Mouse (Mus musculus) cerebellum, postnatal 14 days (tissue): Measurements from ENCODE around the gene Galnt2.

ENCODE experiments used
- DNase-seq, 2 experiments: peaks; one replicate each; pipeline ENCODE4 v3.0.0; 2021; ENCODE audit warnings: mixed read lengths in 2 of 2

Gene Galnt2

DNA sequence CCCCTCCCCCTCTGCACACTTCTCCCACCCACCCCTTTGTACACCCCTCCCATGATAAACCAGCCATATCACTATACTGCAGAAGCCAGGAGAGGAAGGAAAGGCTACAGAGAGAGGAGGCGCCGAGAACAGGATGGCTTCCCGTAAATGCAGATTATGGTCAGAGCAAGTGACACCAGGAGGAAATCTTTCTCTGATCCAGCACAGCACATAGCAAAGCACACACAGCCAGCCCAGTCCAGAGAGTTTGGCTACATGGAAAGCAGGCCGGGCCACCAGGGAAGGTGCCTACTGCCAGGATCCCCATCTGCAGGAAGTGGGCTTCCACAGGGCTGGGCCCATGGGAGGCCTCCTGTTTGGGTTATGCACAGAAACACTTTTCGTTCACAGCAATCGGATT lies 63.2 kb downstream of the Galnt2 start:
- no peak for DNase-seq

DNA sequence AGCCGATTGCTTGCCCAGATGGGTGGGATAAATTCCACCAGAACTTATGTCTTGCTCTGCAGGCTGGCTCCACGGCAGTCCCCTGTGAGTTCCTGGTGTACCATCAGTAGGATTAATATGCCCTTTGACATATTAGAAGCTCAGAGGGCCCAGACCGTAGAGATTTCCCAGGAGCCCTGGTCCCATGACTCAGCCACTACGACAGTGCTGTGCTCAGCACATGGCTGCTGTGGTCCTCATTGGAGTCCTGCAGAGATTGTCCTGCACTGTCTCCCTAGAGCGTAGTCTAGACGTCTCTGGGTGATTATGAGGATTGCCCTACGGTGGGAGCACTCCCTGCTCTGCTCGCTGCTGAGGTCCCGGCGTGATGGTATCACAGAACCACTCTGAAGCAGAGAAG lies 63.7 kb downstream of the Galnt2 start:
- DNase-seq = no peak

DNA sequence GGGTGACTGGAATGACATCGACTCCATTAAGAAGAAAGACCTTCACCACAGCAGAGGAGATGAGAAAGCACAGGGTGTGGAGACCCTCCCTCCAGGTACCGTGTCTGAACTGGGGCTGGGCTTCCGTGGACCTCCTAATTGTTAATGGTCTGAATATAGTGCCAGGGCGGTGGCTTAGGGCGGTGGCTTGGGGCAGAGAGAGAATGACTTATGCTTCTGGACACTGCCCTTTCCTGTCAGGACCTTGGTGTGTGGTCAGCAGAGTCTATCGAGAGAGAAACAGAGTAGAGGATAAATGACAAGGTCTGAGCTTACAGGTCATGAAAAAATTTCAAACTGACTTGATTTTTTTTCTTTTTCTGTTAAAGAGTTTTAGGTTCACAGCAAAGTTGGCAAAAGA lies 64.2 kb downstream of the Galnt2 start:
- DNase-seq = no peak

DNA sequence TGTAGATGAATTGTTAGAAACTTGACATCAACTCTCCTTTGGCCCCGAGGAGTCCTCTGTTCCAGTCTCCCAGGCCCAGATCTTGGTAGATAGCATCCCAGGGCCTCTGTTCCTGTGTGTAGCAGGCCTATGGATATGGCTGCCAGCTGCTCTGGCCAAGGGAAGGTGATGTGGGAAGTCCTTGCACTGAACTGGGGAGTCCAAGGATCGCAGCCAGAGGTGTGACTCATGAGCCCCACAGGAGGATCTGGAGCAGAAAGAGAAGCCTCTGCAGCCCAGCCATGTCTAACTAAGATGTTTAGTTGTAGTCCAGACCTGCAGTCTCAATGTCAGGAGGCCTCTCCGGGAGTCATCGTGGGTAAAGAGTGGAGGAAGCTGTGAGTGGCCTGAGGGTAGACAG lies 70.3 kb downstream of the Galnt2 start:
- no peak for DNase-seq

DNA sequence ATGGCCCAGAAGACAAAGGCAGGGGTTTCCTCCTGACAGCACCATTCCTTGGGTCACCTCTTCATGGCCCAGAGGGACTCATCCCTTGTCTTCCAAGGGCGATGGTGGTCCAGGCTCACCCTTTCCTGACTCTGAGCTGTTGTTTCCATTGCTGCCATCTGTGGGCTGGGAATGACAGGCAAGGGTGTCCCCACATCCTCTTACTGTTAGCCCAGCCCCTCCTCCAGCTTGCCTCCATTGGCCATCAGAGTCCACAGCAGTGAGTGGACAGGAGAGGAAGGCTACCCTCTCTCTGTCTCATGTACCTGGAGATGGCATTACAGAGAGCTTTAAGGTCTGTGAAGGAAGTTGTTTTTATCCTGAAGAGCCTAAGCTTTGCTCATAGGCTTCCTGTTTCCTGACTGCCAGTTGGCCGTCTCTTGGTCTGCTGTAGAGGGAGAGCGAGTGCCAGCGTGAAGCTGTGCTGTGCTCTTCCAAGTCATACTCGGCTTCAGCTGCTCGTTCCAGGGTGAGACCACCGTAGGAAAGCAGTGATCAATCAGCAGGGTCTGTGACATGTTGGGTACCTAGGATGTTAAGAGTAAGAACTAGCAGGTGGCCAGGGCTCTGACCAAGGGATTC lies 70.9 kb downstream of the Galnt2 start:
- DNase-seq = no peak

DNA sequence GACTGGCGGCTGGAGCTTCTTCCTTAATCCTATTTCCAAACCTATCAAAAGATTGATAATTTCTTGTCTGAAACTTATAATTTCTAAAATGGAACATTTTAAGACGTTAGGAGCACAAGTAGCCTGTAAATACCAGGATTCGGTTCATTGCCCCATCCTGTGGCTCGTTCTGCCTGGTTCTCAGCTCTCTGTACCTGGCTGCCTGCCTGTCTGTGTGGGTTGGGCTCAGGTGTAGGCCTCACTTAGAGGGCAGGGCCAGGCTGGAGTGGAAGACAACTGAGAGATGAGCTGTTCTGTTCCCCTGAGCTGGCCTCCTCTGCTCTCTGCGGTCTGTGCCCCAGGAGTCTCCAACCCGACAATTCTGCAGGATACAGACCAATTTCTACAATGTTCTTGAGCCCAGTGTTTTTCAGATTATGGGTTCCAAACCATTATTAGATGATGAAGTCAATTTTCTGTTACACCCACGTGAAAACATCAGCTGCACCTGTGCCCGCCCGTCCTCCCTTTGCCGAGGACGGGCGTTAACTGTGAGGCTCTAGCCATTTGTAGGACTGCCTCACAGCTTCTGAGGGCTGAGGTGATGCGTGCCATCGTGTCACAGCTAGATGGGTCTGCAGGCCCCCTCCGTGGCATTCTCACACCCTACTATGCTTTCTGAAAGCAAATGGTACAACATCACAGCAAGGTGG lies 72.2 kb downstream of the Galnt2 start:
- DNase-seq = no peak

DNA sequence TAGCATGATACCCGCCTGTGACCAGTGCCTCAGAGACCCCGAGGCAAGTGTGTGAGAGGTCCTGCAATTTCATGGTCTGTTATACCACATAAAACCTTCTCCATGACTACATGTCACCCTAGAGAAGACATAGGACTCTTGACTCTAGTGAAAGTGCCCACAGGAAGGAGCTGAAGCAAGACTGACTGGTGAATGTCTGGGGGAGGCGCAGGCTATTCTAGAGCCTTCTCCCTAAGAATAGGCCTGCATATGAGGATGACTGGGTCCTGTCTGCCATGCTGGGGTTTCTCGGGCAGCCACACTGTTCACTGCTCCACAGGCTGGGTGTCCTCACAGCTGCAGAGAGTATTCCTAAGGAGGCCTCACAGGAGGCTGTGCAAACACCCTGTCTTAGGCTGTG lies 73.0 kb downstream of the Galnt2 start:
- no peak for DNase-seq

DNA sequence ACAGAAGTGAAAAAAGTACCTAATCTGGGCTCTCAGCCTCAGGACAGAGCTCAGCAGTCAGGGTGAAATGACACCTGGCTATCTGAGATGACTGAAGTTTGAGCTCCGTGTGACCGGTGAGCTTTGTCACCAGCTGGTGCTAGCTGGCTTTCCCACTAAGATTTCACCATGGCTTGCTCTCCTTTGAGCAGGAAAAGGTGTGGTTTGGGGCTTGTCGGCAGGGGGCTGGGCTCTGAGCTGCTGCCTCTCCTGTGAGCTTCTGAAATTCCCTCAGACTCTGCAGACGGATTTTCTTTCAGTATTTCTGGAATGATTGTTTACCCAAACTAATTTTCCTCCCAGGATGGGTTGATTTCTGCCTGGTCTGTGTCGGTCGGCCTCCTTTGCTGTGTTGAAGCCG lies 75.4 kb downstream of the Galnt2 start:
- no peak for DNase-seq

DNA sequence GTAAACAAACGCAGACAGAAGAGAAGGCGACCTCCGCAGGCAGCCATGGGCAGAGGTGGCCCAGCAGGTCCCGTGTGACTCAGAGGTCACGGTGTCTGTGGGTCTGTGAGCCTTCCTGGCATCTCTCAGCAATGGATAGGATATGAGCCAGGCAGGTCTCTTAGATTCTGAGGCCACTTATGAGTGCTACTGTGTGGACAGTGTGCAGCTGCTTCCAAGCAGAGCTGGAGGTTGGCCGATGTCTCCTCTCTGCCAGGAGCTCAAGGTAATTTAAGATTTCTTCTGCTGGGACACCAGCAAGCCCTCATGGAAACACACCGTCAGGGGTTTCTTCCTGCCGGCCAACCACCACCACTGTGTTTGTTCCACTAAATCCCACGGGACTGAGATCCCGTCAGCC lies 76.5 kb downstream of the Galnt2 start:
- no peak for DNase-seq

DNA sequence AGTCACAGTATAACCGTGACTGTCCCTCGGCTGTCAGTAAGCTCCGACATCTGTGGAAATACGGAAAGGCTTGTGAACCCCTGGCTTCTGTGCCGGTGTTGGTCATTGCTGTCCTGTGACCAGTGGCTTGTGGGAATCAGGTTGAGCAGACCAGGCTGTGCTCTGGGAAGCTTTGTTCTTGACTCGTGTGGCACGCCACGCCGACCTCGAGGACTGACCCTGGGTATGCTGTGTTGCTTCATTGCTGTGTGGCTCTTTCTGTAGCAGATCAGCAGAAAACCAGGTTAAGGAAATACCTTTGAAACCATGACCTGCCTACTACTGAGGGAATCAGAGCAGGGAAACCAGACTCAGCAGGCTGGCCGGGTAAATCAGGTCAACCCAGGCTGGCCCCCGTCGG lies 79.3 kb downstream of the Galnt2 start:
- DNase-seq = no peak

DNA sequence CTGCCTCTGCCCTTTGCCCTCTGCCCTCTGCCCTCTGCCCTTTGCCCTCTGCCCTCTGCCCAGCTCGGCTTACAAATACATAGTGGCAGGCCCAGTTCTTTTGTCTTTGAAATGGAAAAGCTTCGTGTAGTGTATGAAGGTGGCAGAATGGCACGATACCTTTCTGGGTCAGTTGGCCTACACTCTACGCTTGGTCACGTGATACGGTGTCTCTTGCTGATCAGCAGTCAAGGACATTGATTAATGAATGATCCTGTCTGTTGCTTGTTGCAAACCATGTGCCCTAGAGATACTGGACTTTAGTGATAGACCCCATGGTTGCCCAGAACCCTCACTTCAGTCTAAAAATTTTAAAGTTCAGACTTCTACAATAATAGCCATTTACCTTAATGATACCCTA lies 79.9 kb downstream of the Galnt2 start:
- no peak for DNase-seq

DNA sequence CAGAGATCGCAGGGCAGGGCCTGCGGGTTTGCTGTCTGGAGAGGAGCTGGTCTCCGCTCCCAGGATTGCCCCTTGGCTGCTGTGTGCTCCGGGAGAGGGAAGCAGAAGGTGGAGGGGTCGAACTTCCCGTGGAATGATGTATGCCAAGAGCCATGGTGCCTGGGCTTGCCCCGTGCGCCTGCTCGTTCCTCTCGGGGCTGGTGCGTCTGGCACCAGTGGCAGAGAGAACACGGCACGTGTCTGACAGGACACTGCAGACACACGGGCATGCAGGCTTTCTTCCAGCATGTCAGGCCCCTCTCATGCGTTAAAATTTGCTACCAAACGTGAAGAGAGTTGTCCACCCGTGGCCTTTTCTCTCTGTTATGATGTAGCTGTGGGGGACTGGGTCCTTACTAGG lies 80.5 kb downstream of the Galnt2 start:
- DNase-seq = peak; percentile 46 to 57

DNA sequence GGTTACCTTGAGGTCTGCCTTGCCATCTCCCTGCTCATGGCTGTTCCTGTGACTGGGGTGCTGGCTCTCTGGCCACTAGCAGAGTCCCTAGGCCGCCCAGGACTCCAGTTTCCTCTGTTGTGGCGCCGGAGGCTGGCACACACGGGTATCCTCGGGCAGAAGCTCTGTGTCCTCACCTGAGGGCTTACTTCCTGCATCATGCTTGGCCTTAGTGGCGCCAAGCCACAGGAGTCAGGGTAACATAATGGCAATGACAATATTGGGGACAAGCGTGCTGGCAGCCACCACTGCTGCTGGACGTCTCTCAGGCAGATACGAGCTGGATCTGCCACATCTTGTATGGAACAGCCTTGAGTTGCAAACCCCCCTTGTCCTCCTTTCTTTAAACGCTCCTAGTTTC lies 81.0 kb downstream of the Galnt2 start:
- DNase-seq = no peak

DNA sequence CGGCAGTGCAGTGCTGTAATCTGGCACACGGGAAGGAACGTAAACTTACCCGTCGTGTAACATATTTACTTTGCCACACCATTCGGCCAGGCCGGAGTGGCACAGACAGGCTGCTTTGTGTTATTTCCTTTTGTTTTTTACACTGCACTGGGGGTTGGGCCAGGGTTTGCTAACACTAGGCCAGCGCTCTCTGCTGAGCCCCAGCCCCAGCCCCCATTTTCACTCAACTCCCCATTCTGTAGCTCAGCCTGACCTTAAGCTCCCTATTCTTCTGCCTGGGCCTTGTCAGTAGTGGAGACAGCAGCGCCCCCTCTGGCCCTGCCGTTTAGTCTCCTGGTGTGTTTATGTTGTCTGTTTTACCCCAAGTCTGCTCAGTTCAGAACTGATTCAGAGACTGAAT lies 83.6 kb downstream of the Galnt2 start:
- peak in 1 of 2 experiments; percentile 68 for DNase-seq

DNA sequence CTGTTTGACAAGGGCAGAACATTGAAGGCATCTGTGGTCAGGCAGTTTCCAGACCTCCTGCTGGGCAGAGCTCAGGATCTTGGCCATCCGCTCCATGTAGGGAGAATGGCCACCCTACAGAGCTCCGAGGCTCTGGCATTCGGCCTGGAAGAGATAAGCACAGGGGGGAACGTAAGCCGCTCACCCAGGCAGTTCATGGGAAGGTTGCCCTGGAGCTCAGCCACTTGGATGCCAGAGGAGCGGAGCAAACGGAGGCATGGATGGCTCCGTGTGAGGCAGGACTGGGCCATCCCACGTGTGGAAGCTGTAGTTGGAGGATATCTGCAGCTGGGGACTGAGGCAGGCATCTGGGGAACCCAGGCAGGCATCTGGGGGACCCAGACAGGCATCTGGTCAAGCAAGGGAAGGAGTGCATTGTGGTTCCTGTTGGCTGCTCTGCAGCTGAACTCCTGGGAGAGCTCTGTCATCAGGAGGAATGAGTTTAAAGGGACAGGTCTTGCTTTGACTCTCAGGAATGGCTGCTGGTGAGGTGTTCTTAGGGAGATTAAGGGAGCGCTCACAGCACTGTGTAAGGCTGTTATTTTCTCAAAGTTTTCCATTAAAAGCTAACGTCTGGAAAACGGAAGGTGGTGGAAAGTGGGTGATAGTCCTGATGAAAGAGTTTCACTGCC lies 85.4 kb downstream of the Galnt2 start:
- peak; percentile 90 to 94 for DNase-seq

DNA sequence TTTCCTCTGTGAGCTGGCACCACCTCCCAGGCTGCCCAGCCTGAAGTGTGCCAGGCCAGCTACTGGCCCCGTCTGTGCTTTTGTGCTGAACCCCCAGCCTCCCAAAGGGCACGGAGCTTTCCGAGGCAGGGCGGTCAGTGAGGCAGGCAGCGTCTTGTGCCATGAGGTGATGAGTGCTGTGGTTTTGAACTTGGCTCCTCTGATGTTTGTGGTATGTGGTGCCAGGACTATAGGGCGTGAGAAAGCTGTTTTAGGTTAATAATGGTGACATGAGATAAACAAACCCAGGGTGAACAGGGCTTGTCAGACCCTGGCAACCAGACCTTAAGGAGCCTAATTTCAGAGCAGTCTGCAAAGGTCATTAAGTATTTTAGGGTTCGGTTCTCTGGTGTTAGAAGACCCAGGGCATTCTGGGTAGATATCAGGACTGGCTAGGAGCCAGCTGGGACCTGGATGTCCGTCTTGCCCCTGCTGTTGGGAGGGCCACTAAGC lies 86.0 kb downstream of the Galnt2 start:
- DNase-seq = peak; percentile 49 to 55

DNA sequence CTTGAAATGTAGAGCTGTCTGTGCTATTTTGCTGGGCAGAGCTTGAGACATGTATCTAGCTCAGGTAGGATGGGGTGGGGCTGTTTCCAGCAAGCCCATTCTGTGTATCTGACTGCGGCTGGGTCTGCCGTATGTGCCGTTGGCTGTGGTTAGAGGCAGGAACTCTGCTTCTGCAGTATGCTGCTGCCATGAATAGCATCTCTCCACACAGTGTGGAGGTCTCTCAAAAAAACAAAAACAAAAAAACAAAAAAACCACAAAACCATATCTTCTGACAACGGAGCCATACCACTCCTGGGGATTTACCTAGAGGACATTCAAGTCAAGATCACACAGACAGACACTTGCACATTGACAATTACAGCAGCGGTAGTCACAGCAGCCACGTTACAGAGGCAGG lies 86.6 kb downstream of the Galnt2 start:
- no peak for DNase-seq

DNA sequence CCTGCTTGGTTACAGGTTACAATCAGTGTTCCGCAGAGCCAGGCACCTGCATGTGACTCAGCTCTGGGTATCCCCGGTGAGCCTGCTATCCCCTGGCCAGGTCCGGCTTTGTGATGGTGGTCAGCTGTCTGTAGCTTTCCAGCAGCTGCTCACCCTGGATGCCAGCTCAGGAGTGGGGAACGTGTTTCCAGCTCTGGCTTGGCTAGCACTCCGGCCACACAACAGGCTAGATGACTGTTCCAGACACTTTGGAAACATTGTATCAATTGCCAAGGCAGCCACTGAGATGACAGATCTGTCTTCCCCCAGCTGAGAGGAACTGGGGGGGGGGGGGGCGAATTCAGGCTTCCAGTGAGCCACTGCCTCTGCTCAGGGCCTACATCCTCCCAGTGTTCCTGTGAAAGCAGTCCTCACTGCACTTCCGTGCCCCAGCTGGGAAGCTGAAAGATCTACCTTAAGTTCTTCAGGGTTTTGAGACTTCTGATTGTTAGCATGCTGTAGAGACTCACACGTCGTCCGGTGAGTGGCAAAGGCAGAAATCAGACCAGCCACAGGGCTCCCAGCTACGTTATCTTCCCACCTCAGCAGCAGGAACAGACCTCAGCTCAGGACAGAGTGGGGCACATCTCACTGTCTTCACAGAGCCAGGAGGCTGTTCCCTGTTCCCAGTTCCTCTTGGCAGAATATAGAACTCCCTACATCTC lies 87.6 kb downstream of the Galnt2 start:
- peak; percentile 59 to 61 for DNase-seq

DNA sequence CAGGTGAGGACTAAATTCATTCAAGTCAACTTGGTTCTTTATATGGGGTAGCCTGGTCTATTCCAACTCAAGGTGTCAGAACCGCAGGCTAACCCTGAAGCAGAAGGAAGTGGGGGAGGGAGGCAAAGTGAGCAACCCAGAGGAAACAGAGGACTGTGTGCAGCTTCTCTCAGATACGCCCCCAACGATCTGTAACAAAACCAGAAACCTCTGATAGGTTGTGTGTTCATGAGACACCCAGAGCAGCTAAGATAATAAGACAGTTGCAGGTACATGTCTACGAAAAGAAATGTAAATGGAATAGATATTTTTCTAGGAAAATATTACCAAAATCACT lies 88.1 kb downstream of the Galnt2 start:
- no peak for DNase-seq

DNA sequence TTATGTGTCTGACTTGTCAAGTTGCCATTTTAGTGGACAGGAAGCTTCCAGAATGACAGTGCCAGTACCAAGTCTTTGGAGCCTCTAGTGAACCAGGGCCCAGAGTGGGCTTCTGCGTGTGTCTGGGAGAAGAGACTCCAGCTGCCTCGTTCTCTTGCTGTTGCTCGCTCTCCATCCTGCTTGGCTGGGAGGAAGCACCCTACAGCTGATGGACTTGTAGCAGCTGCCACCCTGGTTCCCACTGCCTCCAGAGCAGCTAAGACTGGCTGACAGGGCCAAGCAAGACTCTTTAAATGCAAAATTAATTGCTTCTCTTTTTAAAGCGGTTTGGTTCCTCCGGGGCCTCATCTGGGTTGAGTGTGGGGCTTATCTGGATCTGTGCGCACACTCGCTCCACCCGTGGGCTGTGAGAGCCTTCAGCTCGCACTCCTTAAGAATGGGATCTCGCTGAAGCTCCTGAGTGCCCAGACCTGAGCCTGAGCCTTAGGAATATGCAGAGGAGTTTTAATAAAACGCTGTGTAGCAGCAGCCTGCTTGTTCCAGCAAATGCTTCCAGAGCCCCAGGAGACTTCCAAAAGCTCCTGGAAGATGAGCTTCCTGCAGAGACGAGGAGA lies 90.1 kb downstream of the Galnt2 start:
- DNase-seq = peak in 1 of 2 experiments; percentile 42

DNA sequence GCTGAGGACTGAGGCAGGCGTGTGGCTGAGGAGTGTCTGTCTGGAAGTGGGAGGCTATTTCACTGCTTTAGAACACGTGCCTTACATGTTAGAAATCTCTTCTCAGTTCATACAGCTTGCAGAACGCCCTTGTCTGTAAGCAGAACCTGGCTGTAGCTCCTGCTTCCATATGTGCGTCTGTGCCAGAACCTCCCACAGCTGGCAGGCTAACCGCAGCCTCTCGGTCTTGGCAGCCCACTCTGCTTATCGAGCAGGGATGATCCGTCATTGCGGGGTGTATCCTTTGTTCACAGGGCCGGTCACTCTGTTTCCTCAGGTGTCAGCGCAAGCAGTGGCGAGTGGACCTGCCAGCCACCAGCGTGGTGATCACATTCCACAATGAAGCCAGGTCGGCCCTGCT lies 92.2 kb downstream of the Galnt2 start:
- no peak for DNase-seq

DNA sequence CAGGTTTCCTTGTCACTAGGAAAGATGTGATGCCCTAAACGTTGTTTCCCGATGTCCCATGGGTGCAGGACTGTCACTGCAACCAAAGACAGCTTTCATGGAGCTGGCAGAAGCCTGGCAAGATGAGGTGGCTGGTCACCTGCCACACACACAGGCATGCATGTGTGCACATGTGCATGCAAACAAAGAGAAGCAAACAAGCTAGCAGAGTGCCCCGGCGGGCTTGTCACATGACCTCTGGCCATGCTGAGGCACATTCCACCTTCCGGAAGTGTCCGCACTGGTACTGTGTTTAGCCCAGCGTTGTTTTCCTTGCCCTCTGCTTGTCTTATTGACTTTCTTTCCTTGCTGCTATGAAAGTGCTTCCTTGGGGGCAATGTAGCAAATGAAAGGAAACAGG lies 97.1 kb downstream of the Galnt2 start:
- DNase-seq = no peak

DNA sequence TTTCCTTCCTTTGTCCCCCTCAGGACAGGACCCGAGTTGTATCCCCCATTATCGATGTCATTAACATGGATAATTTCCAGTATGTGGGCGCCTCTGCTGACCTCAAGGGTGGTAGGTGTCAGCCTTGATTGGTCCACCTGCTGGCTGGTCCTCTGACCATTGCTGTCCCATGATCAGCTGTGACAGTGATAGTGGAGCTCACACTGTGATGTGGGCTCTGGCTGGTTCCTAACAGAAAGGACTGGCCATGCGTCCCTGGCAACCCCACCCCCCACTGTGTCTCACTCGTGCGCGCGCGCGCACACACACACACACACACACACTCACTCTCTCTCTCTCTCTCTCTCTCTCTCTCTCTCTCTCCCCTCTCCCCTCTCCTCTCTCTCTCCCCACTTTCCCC lies 98.5 kb downstream of the Galnt2 start:
- DNase-seq = peak in 1 of 2 experiments; percentile 42
